Mouse (Mus musculus) hindbrain, embryonic 14.5 days (tissue): ENCODE measurements around the gene Mmp25. TPM values are rescaled to one million over a fixed set of nuclear protein-coding genes. Genes with fewer than 3 reads are reported as not detected.
"Not testable (repeated sequence)": the region's sequence is repeated elsewhere in the genome, so short reads cannot be mapped to it uniquely, and the experiment has no call there.

Source experiments
- ATAC-seq: fragments of 200-750 bp; cut with Nextera tagmentation; 2 replicates; pipeline ENCODE4 v1.8.0; 2017; ENCODE audit warnings: moderate number of reproducible peaks, mild to moderate bottlenecking, moderate TSS enrichment, moderate library complexity; ENCODE audit not compliant: low FRiP score
- DNase-seq: peaks from one replicate; pipeline ENCODE4 v3.0.0-alpha.2; 2015; ENCODE audit warnings: low spot score
- H3K27ac ChIP-seq: fragments of 300-500 bp; sonication (generic); 2 replicates; pipeline ENCODE4 v1.5.1; 2014; ENCODE audit warnings: mild to moderate bottlenecking, moderate library complexity
- H3K27me3 ChIP-seq: fragments of 300-500 bp; sonication (generic); 2 replicates; pipeline ENCODE4 v1.6.1; 2014; ENCODE audit warnings: mild to moderate bottlenecking, low read length, mixed read lengths; ENCODE audit not compliant: control insufficient read depth, insufficient read depth
- H3K36me3 ChIP-seq: fragments of 300-500 bp; sonication (generic); replicated peaks from 2 replicates; pipeline ENCODE4 v1.6.1; 2014; ENCODE audit not compliant: control insufficient read depth, insufficient read depth
- H3K4me1 ChIP-seq: fragments of 300-500 bp; sonication (generic); replicated peaks from 2 replicates; pipeline ENCODE4 v1.6.1; 2014; ENCODE audit warnings: antibody characterized with exemption, low read length, mixed read lengths; ENCODE audit not compliant: control insufficient read depth, insufficient read depth
- H3K4me2 ChIP-seq: fragments of 300-500 bp; sonication (generic); replicated peaks from 2 replicates; pipeline ENCODE4 v1.6.1; 2014; ENCODE audit warnings: mild to moderate bottlenecking, moderate library complexity
- H3K4me3 ChIP-seq: fragments of 300-500 bp; sonication (generic); replicated peaks from 2 replicates; pipeline ENCODE4 v1.5.1; 2014; ENCODE audit warnings: mild to moderate bottlenecking, low read length
- H3K9ac ChIP-seq: fragments of 300-500 bp; sonication (generic); 2 replicates; pipeline ENCODE4 v1.6.1; 2014
- H3K9me3 ChIP-seq: fragments of 300-500 bp; sonication (generic); 2 replicates; pipeline ENCODE4 v1.6.1; 2016; ENCODE audit warnings: low read length; ENCODE audit not compliant: control insufficient read depth
- WGBS: fragments of 180-500 bp; shearing (Covaris S2); extraction: QIAGEN DNeasy Blood & Tissue Kit; methylation state at CpG from one replicate; pipeline ENCODE4 v1.1.7; 2014; 5-methylcytosine and 5-hydroxymethylcytosine counted together
- polyA plus RNA-seq: library from polyadenylated mRNA; unstranded; fragments of >200 nt; fragmentation: Nextera tagmentation; extraction: Ambion mirVana; gene quantifications from 2 replicates; pipeline ENCODE4 v1.2.1, GENCODE M21; 2014

The Mmp25 gene
- polyA plus RNA-seq, 1 experiment from 2014 or later = 1.6 TPM

GRCm38 (mm10) chr17:23598582-23599552 lies 46.2 kb downstream of the Mmp25 start, which contains the start of gene Zfp13:
Gene Zfp13, minus strand, starts transcription at chr17:23599487.
- peak; percentile 92 for ATAC-seq
- peak within 1 kb of the TSS; percentile 67 for H3K4me2 ChIP-seq
- 10% methylated on average over 31 of the region's 31 CpGs for WGBS

GRCm38 (mm10) chr17:23595139-23595538 lies 49.9 kb downstream of the Mmp25 start:
- not testable (repeated sequence) for H3K4me2 ChIP-seq, DNase-seq, ATAC-seq, H3K4me3 ChIP-seq, H3K9ac ChIP-seq, H3K9me3 ChIP-seq, H3K27me3 ChIP-seq, H3K27ac ChIP-seq, H3K36me3 ChIP-seq
- peaks cover 11% of the 10 kb centered on the region for H3K4me1 ChIP-seq
- 67% methylated on average over 4 of the region's 4 CpGs for WGBS

More at GRCm38 (mm10) chr17:23598582-23599552, 46.2 kb downstream of the Mmp25 start, which contains the start of gene Zfp13:
- peak within 1 kb of the TSS; percentile 69 for H3K27ac ChIP-seq
- 0 out of 2 replicates have a peak, but pooled peaks cover 7% of the 10 kb centered on the region for H3K4me1 ChIP-seq
- DNase-seq = peak; percentile 70
- no peaks in the 10 kb centered on the region for H3K36me3 ChIP-seq
- no peaks in the 10 kb centered on the region for H3K27me3 ChIP-seq
- H3K9ac ChIP-seq = peak within 1 kb of the TSS; percentile 37
- peak within 1 kb of the TSS; percentile 36 for H3K4me3 ChIP-seq
- H3K9me3 ChIP-seq = no peaks in the 10 kb centered on the region

DNA sequence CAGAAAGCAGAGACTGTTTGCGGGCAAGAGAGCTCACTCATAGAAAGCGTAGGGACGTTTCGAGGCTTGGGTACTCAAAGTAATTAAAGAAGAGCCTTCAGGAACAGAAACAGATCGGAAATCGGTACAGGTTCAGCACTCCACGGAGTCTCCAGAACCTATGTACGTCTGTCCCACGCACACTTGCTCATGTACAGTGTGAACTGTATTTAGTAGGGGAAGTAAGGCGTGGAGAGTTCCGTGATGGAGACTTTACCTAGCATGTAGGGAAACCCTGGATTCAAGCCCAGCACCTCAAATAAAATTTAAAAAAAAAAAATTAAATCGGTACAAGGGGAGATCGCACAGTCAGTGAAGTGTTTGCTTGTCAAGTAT lies 52.2 kb downstream of the Mmp25 start:
- Histone ChIP-seq H3K4me1 (peaks cover 4% of the 10 kb centered on the region), H3K27me3 (no peaks in the 10 kb centered on the region), H3K36me3 (no peaks in the 10 kb centered on the region), H3K9me3 (no peaks in the 10 kb centered on the region), H3K9ac (peak overlapping the region; percentile 66), H3K27ac (peak overlapping the region; percentile 76), H3K4me2 (peak overlapping the region; percentile 70), H3K4me3 (peak overlapping the region; percentile 37)
- peak; percentile 65 for ATAC-seq
- no peak for DNase-seq
- WGBS = 14% methylated on average over 13 of the region's 13 CpGs

DNA sequence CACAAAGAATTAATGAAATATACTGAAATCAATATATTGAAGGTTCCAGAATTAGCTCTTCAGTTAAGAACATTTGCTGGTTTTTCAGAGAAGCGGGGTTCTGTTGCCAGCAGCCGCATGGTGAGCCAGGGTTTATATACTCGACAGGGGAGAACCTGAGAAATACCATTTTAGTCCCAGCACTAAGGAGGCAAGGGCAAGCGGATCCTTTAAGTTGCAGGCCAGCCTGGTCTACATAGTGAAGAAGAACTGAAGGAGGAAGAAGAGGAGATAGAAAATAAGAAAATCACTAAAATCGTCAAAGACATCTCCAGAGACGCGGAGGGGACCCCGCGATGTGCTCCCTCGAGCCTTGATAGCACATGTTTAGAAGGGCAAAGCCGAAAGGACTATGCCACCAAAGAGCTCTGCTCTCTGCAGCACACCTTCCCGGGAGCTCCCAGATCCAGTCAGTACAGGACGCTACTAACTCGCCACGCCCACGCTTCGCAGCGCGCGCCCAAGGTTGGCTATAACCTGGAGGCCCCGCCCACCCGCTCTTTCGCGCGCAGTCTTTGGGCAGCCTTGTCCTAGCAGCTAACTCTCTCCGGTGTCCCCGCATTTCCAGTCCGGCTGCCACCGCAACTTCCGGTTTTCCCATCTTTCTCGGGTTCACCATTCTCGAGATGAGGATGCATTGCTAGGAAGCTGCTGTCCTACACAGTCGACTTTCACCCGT lies 52.7 kb downstream of the Mmp25 start:
- Histone ChIP-seq H3K36me3 (no peaks in the 10 kb centered on the region), H3K27ac (peak overlapping the region; percentile 76), H3K9me3 (no peaks in the 10 kb centered on the region), H3K27me3 (no peaks in the 10 kb centered on the region), H3K4me1 (peaks cover 4% of the 10 kb centered on the region), H3K4me2 (peak overlapping the region; percentile 70), H3K9ac (peak overlapping the region; percentile 66), H3K4me3 (peak overlapping the region; percentile 37)
- peak; percentile 98 for DNase-seq
- ATAC-seq = peak; percentile 99
- 9% methylated on average over 34 of the region's 34 CpGs for WGBS

DNA sequence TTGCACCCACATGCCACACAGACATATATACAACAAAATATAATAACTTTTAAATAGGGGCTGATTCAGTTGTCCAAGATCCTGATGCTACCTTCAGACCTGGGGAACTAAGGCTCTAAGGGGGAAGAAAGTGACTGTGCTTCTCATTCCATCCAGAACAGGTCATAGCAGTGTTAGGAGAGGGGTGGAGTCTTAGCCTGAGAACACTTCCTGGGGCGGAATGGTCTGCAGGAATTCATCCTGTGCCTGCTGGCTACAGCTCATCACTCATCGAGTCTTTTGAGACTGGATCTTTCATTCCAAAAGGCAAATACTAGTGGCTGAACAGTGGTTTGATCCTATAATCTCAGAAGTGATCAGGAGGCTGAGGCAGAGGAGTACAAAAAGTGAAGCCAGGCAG lies 57.8 kb downstream of the Mmp25 start:
- Histone ChIP-seq H3K9me3 (no peaks in the 10 kb centered on the region), H3K4me3 (no peak overlapping the region), H3K4me1 (peaks cover 26% of the 10 kb centered on the region), H3K27ac (no peak overlapping the region), H3K9ac (no peak overlapping the region), H3K4me2 (no peak overlapping the region), H3K27me3 (no peaks in the 10 kb centered on the region), H3K36me3 (no peaks in the 10 kb centered on the region; the same call in 1 of the 2 replicates)
- 80% methylated on average over 2 of the region's 2 CpGs for WGBS
- ATAC-seq (no peak), DNase-seq (no peak)

- Histone ChIP-seq H3K9me3 (no peaks in the 10 kb centered on the region), H3K4me2 (peak overlapping the region; percentile 84), H3K4me3 (peak overlapping the region; percentile 65), H3K27me3 (no peaks in the 10 kb centered on the region), H3K9ac (peak overlapping the region; percentile 75), H3K36me3 (peaks cover 5% of the 10 kb centered on the region), H3K4me1 (peaks cover 26% of the 10 kb centered on the region), H3K27ac (0 out of 2 replicates have a peak overlapping the region, but pooled peaks have one; percentile 51)
- peak; percentile 91 for ATAC-seq
- peak; percentile 90 for DNase-seq
- under 1% methylated on average over 22 of the region's 22 CpGs for WGBS
Observed at GRCm38 (mm10) chr17:23585721-23586491, 59.2 kb downstream of the Mmp25 start.

- WGBS = 90% methylated on average over 8 of the region's 8 CpGs
- peak overlapping the region; percentile 75 for H3K9ac ChIP-seq
Observed at GRCm38 (mm10) chr17:23584786-23585185, 60.3 kb downstream of the Mmp25 start.

More at GRCm38 (mm10) chr17:23584786-23585185, 60.3 kb downstream of the Mmp25 start:
- Histone ChIP-seq H3K4me3 (peak overlapping the region; percentile 65), H3K27me3 (no peaks in the 10 kb centered on the region), H3K36me3 (peaks cover 16% of the 10 kb centered on the region), H3K9me3 (no peaks in the 10 kb centered on the region), H3K27ac (no peak overlapping the region), H3K4me1 (peaks cover 26% of the 10 kb centered on the region), H3K4me2 (peak overlapping the region; percentile 84)
- no peak for DNase-seq
- ATAC-seq = no peak
